Comparison of ENCODE assay signal across 11 mouse cellular contexts in the genomic region with DNA sequence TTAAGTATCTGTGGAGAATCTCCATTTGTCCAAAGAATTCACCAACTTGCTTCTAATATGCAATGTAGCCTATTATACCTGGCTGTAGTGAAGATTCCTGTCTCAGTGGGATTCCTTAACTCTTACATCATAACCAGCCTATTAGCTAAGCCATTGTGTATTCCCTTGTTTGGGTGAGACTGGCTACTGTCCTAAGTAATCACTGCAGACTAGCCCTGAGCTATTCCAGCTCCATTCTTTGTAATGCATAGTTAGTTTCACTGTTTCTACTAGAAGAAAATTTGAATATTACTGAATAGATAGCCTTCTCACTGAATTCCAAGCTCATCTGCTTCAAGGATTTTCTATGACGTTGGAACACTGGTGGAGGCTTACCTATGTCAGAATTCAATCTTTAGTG.
"Had no signal": no experiment of that assay in that cellular context is flagged by ENCODE, and none has a peak within 500 bp of the region (broad histone marks: within the 10 kb centered on the region; RNA-seq: fewer than 3 reads in every experiment).

No protein-coding gene starts in this region.

- DNase-seq: retina, postnatal 1 day; right cerebral cortex, postnatal 14 days; right cerebral cortex, postnatal 25 days; right cerebral cortex, postnatal 4 days; spleen, adult 18-20 months; thymus, adult 18-20 months; thymus, adult 2 months; thymus, postnatal 14 days; thymus, postnatal 25 days; thymus, postnatal 36 days; thymus, postnatal 4 days had no signal
